Mouse (Mus musculus): Measurements from ENCODE around the gene Plekhg5.
A peak's percentile ranks its signal among the peaks of the same experiment; 100 is the strongest.

Plekhg5 gene

GRCm38 (mm10) chr4:152151451-152151965 lies 79.2 kb downstream of the Plekhg5 start:
- no peak for DNase-seq

- peak; percentile 83 for DNase-seq
Measured at GRCm38 (mm10) chr4:152151966-152152544, 79.8 kb downstream of the Plekhg5 start, which contains the start of gene Espn. TSS of gene Espn (minus strand) at chr4:152152371.

- peak; percentile 92 for DNase-seq
Measured at GRCm38 (mm10) chr4:152153771-152154177, 81.5 kb downstream of the Plekhg5 start.

GRCm38 (mm10) chr4:152155019-152155418 lies 82.7 kb downstream of the Plekhg5 start:
- DNase-seq = no peak

GRCm38 (mm10) chr4:152157779-152158584 lies 85.7 kb downstream of the Plekhg5 start:
- peak; percentile 58 for DNase-seq

- peak; percentile 51 for DNase-seq
Measured at GRCm38 (mm10) chr4:152158585-152159284, 86.4 kb downstream of the Plekhg5 start, which contains the start of gene Hes2. TSS of gene Hes2 (plus strand) at chr4:152158867.

- DNase-seq = peak; percentile 56
Measured at GRCm38 (mm10) chr4:152159285-152159678, 87.0 kb downstream of the Plekhg5 start.

GRCm38 (mm10) chr4:152160748-152161147 lies 88.5 kb downstream of the Plekhg5 start:
- peak; percentile 65 for DNase-seq

GRCm38 (mm10) chr4:152161601-152162000 lies 89.3 kb downstream of the Plekhg5 start:
- no peak for DNase-seq

- DNase-seq = no peak
Measured at GRCm38 (mm10) chr4:152162748-152163147, 90.5 kb downstream of the Plekhg5 start.
